Mouse (Mus musculus) spleen, adult 2 months (tissue): ENCODE measurements around the gene Ripk1. TPM values are rescaled to one million over a fixed set of nuclear protein-coding genes. Genes with fewer than 3 reads are reported as not detected.

Source experiments
- DNase-seq, 2 experiments: peaks; one replicate each; pipeline versions ENCODE4 v3.0.0 to v3.0.0-alpha.2; 2012 to 2021; ENCODE audit warnings: low spot score in 2 of 2, low read depth in 1 of 2
- H3K27ac ChIP-seq: fragments of 200-500 bp; 2 replicates; pipeline ENCODE4 v1.5.1; 2012; ENCODE audit warnings: low read length, inconsistent platforms; ENCODE audit not compliant: insufficient read depth
- H3K27me3 ChIP-seq: fragments of 200-500 bp; 2 replicates; pipeline ENCODE4 v1.6.1; 2012; ENCODE audit warnings: mild to moderate bottlenecking, moderate library complexity, low read length, inconsistent platforms; ENCODE audit not compliant: control insufficient read depth, insufficient read depth
- H3K36me3 ChIP-seq: fragments of 200-500 bp; 2 replicates; pipeline ENCODE4 v1.6.1; 2012; ENCODE audit warnings: mild to moderate bottlenecking, low read length, inconsistent platforms; ENCODE audit not compliant: control insufficient read depth, insufficient read depth
- H3K4me1 ChIP-seq: fragments of 200-500 bp; 2 replicates; pipeline ENCODE4 v1.6.1; 2011; ENCODE audit warnings: inconsistent platforms; ENCODE audit not compliant: control insufficient read depth, insufficient read depth, insufficient read length
- H3K4me3 ChIP-seq: fragments of 200-500 bp; 2 replicates; pipeline ENCODE4 v1.5.1; 2011; ENCODE audit warnings: mild to moderate bottlenecking, inconsistent platforms; ENCODE audit not compliant: insufficient read depth, insufficient read length; ENCODE audit errors: extremely low read depth
- CTCF ChIP-seq: fragments of 200-500 bp; IDR thresholded peaks from 2 replicates; pipeline ENCODE4 v1.5.1; 2011; ENCODE audit warnings: mild to moderate bottlenecking, inconsistent platforms; ENCODE audit not compliant: insufficient read depth, insufficient read length, insufficient replicate concordance; ENCODE audit errors: extremely low read depth
- POLR2A ChIP-seq: fragments of 200-500 bp; IDR thresholded peaks from 2 replicates; pipeline ENCODE4 v1.6.1; 2011; ENCODE audit warnings: low read depth, low read length, inconsistent platforms
- WGBS: fragments of 180-500 bp; shearing (Covaris S2); methylation state at CpG from one replicate; pipeline ENCODE4 v1.1.7; 2018; 5-methylcytosine and 5-hydroxymethylcytosine counted together
- polyA plus RNA-seq: library from polyadenylated mRNA; depleted of rRNA; stranded (reverse); fragments of >200 nt; gene quantifications from 2 replicates; pipeline ENCODE4 v1.2.3, GENCODE M21; 2012

Gene Ripk1
- polyA plus RNA-seq, 1 experiment = 6.5 TPM

DNA sequence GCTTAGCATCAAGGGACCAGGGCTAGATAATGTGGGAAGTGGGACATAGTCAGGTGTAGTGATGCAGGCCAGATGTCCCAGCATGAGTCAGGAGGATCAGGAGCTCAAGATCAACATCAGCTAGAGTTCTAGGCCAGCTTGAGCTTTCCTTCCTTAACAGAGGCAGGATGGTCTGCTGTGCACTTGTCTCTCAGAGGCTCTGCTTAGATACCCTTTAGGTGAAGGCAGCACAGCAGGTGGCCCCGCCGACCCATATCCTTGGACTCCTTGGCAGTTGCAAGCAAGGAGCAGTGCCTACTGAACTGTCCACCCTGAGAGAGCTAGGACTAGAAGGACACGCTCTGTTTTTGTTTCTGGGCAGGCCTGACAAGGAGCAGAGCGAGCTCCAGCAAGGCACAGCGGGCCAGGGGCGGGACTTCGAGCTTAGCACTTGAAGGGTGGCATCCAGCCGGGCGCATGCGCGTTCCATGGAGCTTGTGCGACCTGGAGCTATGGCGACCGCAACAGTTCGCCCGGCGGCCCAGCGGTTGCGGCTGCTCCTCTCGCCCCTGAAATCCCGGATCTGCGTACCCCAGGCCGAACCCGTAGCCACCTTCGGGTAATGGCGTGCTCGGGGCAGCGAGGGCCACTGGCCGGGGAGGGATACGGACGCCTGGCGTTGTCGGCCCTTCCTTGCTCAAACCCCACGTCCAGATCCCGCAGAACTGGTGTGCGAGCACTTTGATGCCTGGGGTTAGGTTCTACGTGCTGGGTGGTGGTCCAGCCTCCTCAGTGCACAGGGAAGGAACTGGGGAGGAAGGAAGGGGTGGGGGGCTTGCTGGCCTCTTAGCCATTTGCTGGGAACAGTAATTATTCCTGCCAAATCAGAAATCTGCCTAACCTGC lies 35.3 kb downstream of the Ripk1 start, which contains the start of gene Bphl:
TSS of gene Bphl (plus strand) at position 426 of the 884 bp plus-strand sequence.
- H3K27me3 ChIP-seq = no peaks in the 10 kb centered on the region
- peak within 1 kb of the TSS; percentile 63 for H3K4me3 ChIP-seq
- peak; percentile 37; the same call in 1 of the 2 replicates for TF ChIP-seq POLR2A
- TF ChIP-seq CTCF = no peak
- DNase-seq = peak; percentile 78 to 87
- no peak within 1 kb of the TSS for H3K27ac ChIP-seq
- peaks cover 4% of the 10 kb centered on the region; the same call in 1 of the 2 replicates for H3K4me1 ChIP-seq
- WGBS = 2% methylated on average over 37 of the region's 37 CpGs
- peaks cover 8% of the 10 kb centered on the region for H3K36me3 ChIP-seq

- no peaks in the 10 kb centered on the region for H3K27me3 ChIP-seq
- no peak for DNase-seq
- no peak overlapping the region for H3K27ac ChIP-seq
- H3K36me3 ChIP-seq = peaks cover 3% of the 10 kb centered on the region
- H3K4me3 ChIP-seq = peak overlapping the region; percentile 63
- TF ChIP-seq POLR2A (no peak), CTCF (no peak)
- 48% methylated on average over 5 of the region's 5 CpGs for WGBS
- H3K4me1 ChIP-seq = peaks cover 4% of the 10 kb centered on the region; the same call in 1 of the 2 replicates
Measured at GRCm38 (mm10) chr13:34038056-34038432, 35.9 kb downstream of the Ripk1 start.

GRCm38 (mm10) chr13:34038901-34039341 lies 36.8 kb downstream of the Ripk1 start:
- WGBS = 92% methylated on average over 8 of the region's 8 CpGs
- H3K27me3 ChIP-seq = no peaks in the 10 kb centered on the region
- TF ChIP-seq POLR2A (no peak), CTCF (no peak)
- H3K4me3 ChIP-seq = no peak overlapping the region
- no peak overlapping the region for H3K27ac ChIP-seq
- peaks cover 4% of the 10 kb centered on the region; the same call in 1 of the 2 replicates for H3K4me1 ChIP-seq
- H3K36me3 ChIP-seq = no peaks in the 10 kb centered on the region
- no peak for DNase-seq

DNA sequence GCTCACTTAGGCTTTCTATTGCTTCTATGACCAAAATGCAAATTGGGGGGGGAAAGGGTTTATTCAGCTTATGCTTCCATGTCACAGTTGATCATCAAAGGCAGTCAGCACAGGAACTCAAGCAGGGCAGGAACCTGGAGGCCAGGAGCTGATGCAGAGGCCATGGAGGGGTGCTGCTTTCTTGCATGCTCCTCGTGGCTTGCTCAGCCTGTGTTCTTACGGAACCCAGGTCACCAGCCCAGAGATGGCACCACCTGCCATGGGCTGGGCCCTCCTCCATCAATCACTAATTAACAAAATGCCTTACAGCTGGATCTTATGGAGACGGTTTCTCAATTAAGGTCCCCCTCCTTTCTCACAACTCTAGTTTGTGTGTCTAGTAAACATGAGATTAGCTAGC lies 37.9 kb downstream of the Ripk1 start:
- no peaks in the 10 kb centered on the region for H3K27me3 ChIP-seq
- WGBS = 87% methylated on average over 3 of the region's 3 CpGs
- H3K27ac ChIP-seq = no peak overlapping the region
- no peak for DNase-seq
- H3K36me3 ChIP-seq = no peaks in the 10 kb centered on the region
- H3K4me1 ChIP-seq = peaks cover 4% of the 10 kb centered on the region; the same call in 1 of the 2 replicates
- TF ChIP-seq POLR2A (no peak), CTCF (no peak)
- no peak overlapping the region for H3K4me3 ChIP-seq

- no peak for DNase-seq
- no peak overlapping the region for H3K4me3 ChIP-seq
- no peaks in the 10 kb centered on the region for H3K27me3 ChIP-seq
- TF ChIP-seq CTCF (no peak), POLR2A (no peak)
- H3K36me3 ChIP-seq = no peaks in the 10 kb centered on the region
- H3K4me1 ChIP-seq = no peaks in the 10 kb centered on the region
- no peak overlapping the region for H3K27ac ChIP-seq
- WGBS = 62% methylated on average over 7 of the region's 7 CpGs
Measured at GRCm38 (mm10) chr13:34043716-34044393, 41.7 kb downstream of the Ripk1 start.

GRCm38 (mm10) chr13:34045511-34046249 lies 43.5 kb downstream of the Ripk1 start:
- H3K4me3 ChIP-seq = no peak overlapping the region
- no peaks in the 10 kb centered on the region for H3K4me1 ChIP-seq
- TF ChIP-seq POLR2A = no peak
- no peak for TF ChIP-seq CTCF
- DNase-seq = no peak
- H3K27ac ChIP-seq = no peak overlapping the region
- no peaks in the 10 kb centered on the region for H3K27me3 ChIP-seq
- WGBS = 77% methylated on average over 5 of the region's 5 CpGs
- H3K36me3 ChIP-seq = no peaks in the 10 kb centered on the region
